Mouse (Mus musculus) midbrain, embryonic 15.5 days (tissue): ENCODE data around the gene B3gnt7. TPM values are rescaled to one million over a fixed set of nuclear protein-coding genes. Genes with fewer than 3 reads are reported as not detected.

Experiments
- ATAC-seq: fragments of 200-750 bp; cut with Nextera tagmentation; replicated peaks from 2 replicates; pipeline ENCODE4 v1.8.0; 2017; ENCODE audit warnings: moderate TSS enrichment
- H3K27ac ChIP-seq: fragments of 300-500 bp; sonication (generic); 2 replicates; pipeline ENCODE4 v1.5.1; 2015; ENCODE audit warnings: mild to moderate bottlenecking, inconsistent platforms
- H3K27me3 ChIP-seq: fragments of 300-500 bp; sonication (generic); replicated peaks from 2 replicates; pipeline ENCODE4 v1.6.1; 2015; ENCODE audit warnings: inconsistent platforms
- H3K36me3 ChIP-seq: fragments of 300-500 bp; sonication (generic); replicated peaks from 2 replicates; pipeline ENCODE4 v1.6.1; 2015; ENCODE audit warnings: inconsistent platforms
- H3K4me1 ChIP-seq: fragments of 300-500 bp; sonication (generic); 2 replicates; pipeline ENCODE4 v1.6.1; 2015; ENCODE audit warnings: inconsistent platforms
- H3K4me2 ChIP-seq: fragments of 300-500 bp; sonication (generic); 2 replicates; pipeline ENCODE4 v1.6.1; 2015; ENCODE audit warnings: inconsistent platforms, mild to moderate bottlenecking, moderate library complexity
- H3K4me3 ChIP-seq: fragments of 300-500 bp; sonication (generic); 2 replicates; pipeline ENCODE4 v1.5.1; 2015; ENCODE audit warnings: mild to moderate bottlenecking, inconsistent platforms
- H3K9ac ChIP-seq: fragments of 300-500 bp; sonication (generic); 2 replicates; pipeline ENCODE4 v1.6.1; 2015; ENCODE audit warnings: mild to moderate bottlenecking, inconsistent platforms
- H3K9me3 ChIP-seq: fragments of 300-500 bp; sonication (generic); 2 replicates; pipeline ENCODE4 v1.6.1; 2016; ENCODE audit warnings: inconsistent platforms
- WGBS: fragments of 180-500 bp; shearing (Covaris S2); methylation state at CpG from one replicate; pipeline ENCODE4 v1.1.7; 2015; ENCODE audit warnings: mixed read lengths; 5-methylcytosine and 5-hydroxymethylcytosine counted together
- polyA plus RNA-seq: library from polyadenylated mRNA; unstranded; fragments of >200 nt; fragmentation: Nextera tagmentation; extraction: Ambion mirVana; gene quantifications from 2 replicates; pipeline ENCODE4 v1.2.1, GENCODE M21; 2015

B3gnt7 gene
- polyA plus RNA-seq, 1 experiment from 2014 or later = 8.3 TPM

- no peaks in the 10 kb centered on the region for H3K27me3 ChIP-seq
- no peaks in the 10 kb centered on the region for H3K36me3 ChIP-seq
- H3K9ac ChIP-seq = no peak overlapping the region
- no peak overlapping the region for H3K4me3 ChIP-seq
- H3K27ac ChIP-seq = no peak overlapping the region
- WGBS = 88% methylated on average over 5 of the region's 5 CpGs
- ATAC-seq = no peak
- H3K9me3 ChIP-seq = no peaks in the 10 kb centered on the region
- no peaks in the 10 kb centered on the region for H3K4me1 ChIP-seq
- no peak overlapping the region for H3K4me2 ChIP-seq
Observed at GRCm38 (mm10) chr1:86284101-86284500, 18.5 kb upstream of the B3gnt7 start.

- Histone ChIP-seq H3K9me3 (no peaks in the 10 kb centered on the region), H3K27me3 (no peaks in the 10 kb centered on the region), H3K4me2 (no peak overlapping the region), H3K36me3 (no peaks in the 10 kb centered on the region), H3K9ac (no peak overlapping the region), H3K4me1 (no peaks in the 10 kb centered on the region), H3K27ac (no peak overlapping the region), H3K4me3 (no peak overlapping the region)
- ATAC-seq = no peak
- 84% methylated on average over 6 of the region's 6 CpGs for WGBS
Observed at GRCm38 (mm10) chr1:86285295-86285694, 17.3 kb upstream of the B3gnt7 start.

DNA sequence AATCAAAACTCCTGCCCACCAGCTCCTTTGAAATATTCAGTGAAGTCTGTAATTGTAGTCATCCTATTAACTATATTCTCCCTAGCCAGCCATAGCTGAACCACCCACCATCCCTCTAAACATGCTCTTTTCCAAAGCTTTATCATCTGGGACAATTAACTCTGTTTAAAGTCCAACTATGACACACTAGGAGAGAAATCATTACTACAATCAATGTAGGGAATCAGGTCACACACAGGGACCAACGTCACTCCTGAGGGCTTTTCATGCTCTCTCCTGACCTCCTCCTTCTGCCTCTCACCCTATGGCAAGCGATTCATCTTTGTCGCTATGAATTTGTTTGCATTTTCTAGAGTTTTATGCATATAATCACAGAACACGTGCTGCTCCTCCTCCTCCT lies 15.2 kb upstream of the B3gnt7 start:
- Histone ChIP-seq H3K4me3 (no peak overlapping the region), H3K36me3 (no peaks in the 10 kb centered on the region), H3K9me3 (no peaks in the 10 kb centered on the region), H3K27ac (no peak overlapping the region), H3K4me1 (no peaks in the 10 kb centered on the region), H3K27me3 (no peaks in the 10 kb centered on the region), H3K9ac (no peak overlapping the region), H3K4me2 (no peak overlapping the region)
- 83% methylated on average over 4 of the region's 4 CpGs for WGBS
- ATAC-seq = no peak

DNA sequence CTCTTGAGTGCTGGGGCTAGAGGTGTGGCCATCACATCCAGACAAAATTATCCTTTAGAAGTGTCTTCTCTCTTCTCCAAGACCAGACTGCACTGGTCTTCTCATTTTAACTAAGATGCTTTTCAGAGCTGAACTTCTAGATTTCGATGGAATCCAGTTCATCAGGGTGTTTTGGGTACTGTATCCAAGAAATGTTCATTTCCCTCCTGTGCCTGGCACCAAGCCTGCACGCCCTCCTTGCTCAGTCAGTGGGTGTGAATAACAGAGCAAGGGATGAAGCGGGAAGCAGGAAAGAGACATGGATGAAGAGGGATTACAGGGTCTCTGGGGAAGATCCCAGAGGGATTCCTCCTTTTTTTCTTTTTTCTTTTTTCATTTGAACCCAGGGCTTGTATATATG lies 12.2 kb upstream of the B3gnt7 start:
- H3K9me3 ChIP-seq = no peaks in the 10 kb centered on the region
- no peak for ATAC-seq
- 53% methylated on average over 3 of the region's 3 CpGs for WGBS

GRCm38 (mm10) chr1:86293091-86293490 lies 9.5 kb upstream of the B3gnt7 start:
- Histone ChIP-seq H3K27ac (no peak overlapping the region), H3K27me3 (no peaks in the 10 kb centered on the region), H3K4me1 (no peaks in the 10 kb centered on the region), H3K4me3 (no peak overlapping the region), H3K9ac (no peak overlapping the region), H3K36me3 (no peaks in the 10 kb centered on the region), H3K9me3 (no peaks in the 10 kb centered on the region), H3K4me2 (no peak overlapping the region)
- ATAC-seq = no peak
- 98% methylated on average over 3 of the region's 3 CpGs for WGBS

More for the DNA sequence above, 12.2 kb upstream of the B3gnt7 start:
- Histone ChIP-seq H3K4me1 (no peaks in the 10 kb centered on the region), H3K4me3 (no peak overlapping the region), H3K4me2 (no peak overlapping the region), H3K27ac (no peak overlapping the region), H3K27me3 (no peaks in the 10 kb centered on the region), H3K36me3 (no peaks in the 10 kb centered on the region), H3K9ac (no peak overlapping the region)

- Histone ChIP-seq H3K27ac (no peak overlapping the region), H3K4me2 (no peak overlapping the region), H3K9ac (no peak overlapping the region), H3K4me3 (no peak overlapping the region), H3K9me3 (no peaks in the 10 kb centered on the region), H3K27me3 (no peaks in the 10 kb centered on the region), H3K4me1 (no peaks in the 10 kb centered on the region), H3K36me3 (no peaks in the 10 kb centered on the region)
- 87% methylated on average over 5 of the region's 5 CpGs for WGBS
- ATAC-seq = no peak
Observed at GRCm38 (mm10) chr1:86293868-86294267, 8.8 kb upstream of the B3gnt7 start.

GRCm38 (mm10) chr1:86294472-86294871 lies 8.2 kb upstream of the B3gnt7 start:
- Histone ChIP-seq H3K27me3 (no peaks in the 10 kb centered on the region), H3K27ac (no peak overlapping the region), H3K4me2 (no peak overlapping the region), H3K36me3 (no peaks in the 10 kb centered on the region), H3K4me3 (no peak overlapping the region), H3K4me1 (no peaks in the 10 kb centered on the region), H3K9ac (no peak overlapping the region), H3K9me3 (no peaks in the 10 kb centered on the region)
- ATAC-seq = peak; percentile 54; the same call in 1 of the 2 replicates
- WGBS = 11% methylated on average over 4 of the region's 4 CpGs

DNA sequence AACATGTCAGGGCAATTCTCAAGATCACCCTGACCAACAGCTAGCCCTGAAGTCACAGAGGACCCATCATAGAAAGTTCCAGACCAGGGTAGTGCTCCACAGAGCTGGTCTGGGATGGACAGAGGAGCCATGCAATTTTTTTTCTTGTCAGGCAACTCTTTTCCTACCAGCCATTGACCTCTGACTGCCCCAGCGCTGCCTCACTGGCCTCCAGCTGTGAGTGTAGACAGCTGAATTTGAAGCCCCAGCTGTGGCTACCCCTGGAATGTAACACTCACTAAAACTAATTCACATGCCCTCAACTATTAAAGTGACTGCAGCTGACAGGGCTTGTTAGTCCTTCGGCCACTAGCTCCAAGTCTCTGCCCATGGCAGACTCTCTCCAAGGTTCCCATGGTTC lies 2.5 kb upstream of the B3gnt7 start:
- no peaks in the 10 kb centered on the region for H3K9me3 ChIP-seq
- H3K36me3 ChIP-seq = no peaks in the 10 kb centered on the region
- no peak overlapping the region for H3K4me3 ChIP-seq
- H3K4me2 ChIP-seq = no peak overlapping the region
- ATAC-seq = no peak
- peaks cover 26% of the 10 kb centered on the region for H3K27me3 ChIP-seq
- WGBS = 31% methylated on average over 2 of the region's 2 CpGs
- peaks cover 12% of the 10 kb centered on the region for H3K4me1 ChIP-seq
- no peak overlapping the region for H3K9ac ChIP-seq
- no peak overlapping the region for H3K27ac ChIP-seq

GRCm38 (mm10) chr1:86300731-86301130 lies 1.9 kb upstream of the B3gnt7 start:
- H3K36me3 ChIP-seq = no peaks in the 10 kb centered on the region
- H3K27me3 ChIP-seq = peaks cover 30% of the 10 kb centered on the region
- 53% methylated on average over 7 of the region's 7 CpGs for WGBS
- no peak for ATAC-seq
- no peak overlapping the region for H3K4me2 ChIP-seq
- no peak overlapping the region for H3K27ac ChIP-seq
- H3K4me3 ChIP-seq = no peak overlapping the region
- H3K9me3 ChIP-seq = no peaks in the 10 kb centered on the region
- H3K9ac ChIP-seq = no peak overlapping the region
- H3K4me1 ChIP-seq = peaks cover 12% of the 10 kb centered on the region

GRCm38 (mm10) chr1:86301221-86302091 lies 1.2 kb upstream of the B3gnt7 start:
- no peaks in the 10 kb centered on the region for H3K36me3 ChIP-seq
- peaks cover 12% of the 10 kb centered on the region for H3K4me1 ChIP-seq
- H3K27ac ChIP-seq = no peak overlapping the region
- 54% methylated on average over 6 of the region's 6 CpGs for WGBS
- no peak overlapping the region for H3K4me2 ChIP-seq
- ATAC-seq = no peak
- H3K27me3 ChIP-seq = peaks cover 30% of the 10 kb centered on the region
- no peaks in the 10 kb centered on the region for H3K9me3 ChIP-seq
- no peak overlapping the region for H3K9ac ChIP-seq
- H3K4me3 ChIP-seq = no peak overlapping the region

- peak overlapping the region; percentile 75 for H3K9ac ChIP-seq
- under 1% methylated on average over 62 of the region's 65 CpGs for WGBS
- H3K27me3 ChIP-seq = peaks cover 30% of the 10 kb centered on the region
- peak overlapping the region; percentile 97 for H3K4me2 ChIP-seq
- no peaks in the 10 kb centered on the region for H3K9me3 ChIP-seq
- peak overlapping the region; percentile 57; the same call in 1 of the 2 replicates for H3K27ac ChIP-seq
- no peaks in the 10 kb centered on the region for H3K36me3 ChIP-seq
- H3K4me1 ChIP-seq = peaks cover 12% of the 10 kb centered on the region
- peak overlapping the region; percentile 80 for H3K4me3 ChIP-seq
- peak; percentile 90 for ATAC-seq
Observed at GRCm38 (mm10) chr1:86303063-86303872, 636 bp downstream of the B3gnt7 start.

DNA sequence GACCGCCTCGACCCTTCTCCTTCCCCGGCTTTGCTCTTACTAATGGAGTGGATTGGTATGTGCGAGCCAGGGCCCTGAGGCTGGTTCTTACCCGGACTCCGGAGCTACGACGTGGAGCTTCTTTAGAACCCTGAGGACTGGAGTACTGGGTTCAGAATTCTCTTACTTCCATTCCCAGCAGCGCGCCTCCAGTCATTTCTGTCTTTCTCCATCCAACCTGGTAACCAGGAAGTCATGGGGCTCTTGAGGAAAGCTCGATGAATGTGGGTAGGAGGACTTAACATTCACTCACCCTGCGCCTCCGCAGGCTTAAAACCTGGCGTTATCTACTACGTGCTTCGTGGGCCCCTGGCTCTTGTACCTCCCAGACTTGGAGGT lies 1.2 kb downstream of the B3gnt7 start:
- peaks cover 30% of the 10 kb centered on the region for H3K27me3 ChIP-seq
- H3K4me2 ChIP-seq = peak overlapping the region; percentile 97
- H3K9me3 ChIP-seq = no peaks in the 10 kb centered on the region
- H3K4me1 ChIP-seq = peaks cover 12% of the 10 kb centered on the region
- H3K9ac ChIP-seq = peak overlapping the region; percentile 75
- ATAC-seq = no peak; the same call in 1 of the 2 replicates
- no peak overlapping the region for H3K27ac ChIP-seq
- WGBS = 2% methylated on average over 16 of the region's 16 CpGs
- no peaks in the 10 kb centered on the region for H3K36me3 ChIP-seq
- H3K4me3 ChIP-seq = peak overlapping the region; percentile 80
